Mouse (Mus musculus): ENCODE measurements around the gene Hivep3. TPM values are rescaled to one million over a fixed set of nuclear protein-coding genes. Genes with fewer than 3 reads are reported as not detected.
A peak's percentile ranks its signal among the peaks of the same experiment; 100 is the strongest.

The Hivep3 gene
- polyA plus RNA-seq, 1 experiment from 2014 or later: 3.2 TPM

- Histone ChIP-seq H3K36me3 (no peaks in the 10 kb centered on the region), H3K27ac (no peak overlapping the region), H3K4me1 (no peaks in the 10 kb centered on the region), H3K4me2 (no peak overlapping the region), H3K9ac (no peak overlapping the region), H3K9me3 (no peaks in the 10 kb centered on the region), H3K27me3 (no peaks in the 10 kb centered on the region), H3K4me3 (no peak overlapping the region)
- ATAC-seq (ENCODE audit: insufficient number of reproducible peaks, low FRiP score, low TSS enrichment, low read depth): no peak
- WGBS: 92% methylated on average over 1 of the region's 1 CpGs
Observed at GRCm38 (mm10) chr4:119996377-119996776, 262.8 kb downstream of the Hivep3 start.

- Histone ChIP-seq H3K27me3 (no peaks in the 10 kb centered on the region), H3K4me2 (no peak overlapping the region), H3K36me3 (no peaks in the 10 kb centered on the region), H3K4me3 (no peak overlapping the region), H3K9me3 (no peaks in the 10 kb centered on the region), H3K27ac (no peak overlapping the region), H3K4me1 (no peaks in the 10 kb centered on the region), H3K9ac (no peak overlapping the region)
- ATAC-seq (ENCODE audit: insufficient number of reproducible peaks, low FRiP score, low TSS enrichment, low read depth): no peak
- 80% methylated on average over 7 of the region's 7 CpGs for WGBS
Observed at GRCm38 (mm10) chr4:119997351-119997750, 263.8 kb downstream of the Hivep3 start.

- Histone ChIP-seq H3K27ac (no peak overlapping the region), H3K4me2 (no peak overlapping the region), H3K4me3 (no peak overlapping the region), H3K9me3 (no peaks in the 10 kb centered on the region), H3K27me3 (no peaks in the 10 kb centered on the region), H3K9ac (no peak overlapping the region), H3K4me1 (no peaks in the 10 kb centered on the region), H3K36me3 (no peaks in the 10 kb centered on the region)
- 57% methylated on average over 5 of the region's 5 CpGs for WGBS
- no peak for ATAC-seq (ENCODE audit: insufficient number of reproducible peaks, low FRiP score, low TSS enrichment, low read depth)
Observed at GRCm38 (mm10) chr4:119998911-119999310, 265.3 kb downstream of the Hivep3 start.

- no peaks in the 10 kb centered on the region for H3K9me3 ChIP-seq
- 73% methylated on average over 7 of the region's 7 CpGs for WGBS
Observed at GRCm38 (mm10) chr4:120000881-120001280, 267.3 kb downstream of the Hivep3 start.

GRCm38 (mm10) chr4:120003006-120003405 is 269.4 kb downstream of the Hivep3 start:
- WGBS: 50% methylated on average over 3 of the region's 3 CpGs
- no peaks in the 10 kb centered on the region for H3K36me3 ChIP-seq
- no peaks in the 10 kb centered on the region for H3K4me1 ChIP-seq
- H3K4me3 ChIP-seq: no peak overlapping the region
- no peaks in the 10 kb centered on the region for H3K9me3 ChIP-seq
- H3K27me3 ChIP-seq: no peaks in the 10 kb centered on the region
- no peak overlapping the region for H3K4me2 ChIP-seq
- no peak overlapping the region for H3K27ac ChIP-seq
- 0 out of 2 replicates have a peak, but pooled peaks have one; percentile 22 for ATAC-seq (ENCODE audit: insufficient number of reproducible peaks, low FRiP score, low TSS enrichment, low read depth)
- H3K9ac ChIP-seq: no peak overlapping the region

More at GRCm38 (mm10) chr4:120000881-120001280, 267.3 kb downstream of the Hivep3 start:
- no peak overlapping the region for H3K4me3 ChIP-seq
- no peaks in the 10 kb centered on the region for H3K4me1 ChIP-seq
- H3K4me2 ChIP-seq: no peak overlapping the region
- H3K27ac ChIP-seq: 0 out of 2 replicates have a peak overlapping the region, but pooled peaks have one; percentile 18
- no peak overlapping the region for H3K9ac ChIP-seq
- H3K27me3 ChIP-seq: no peaks in the 10 kb centered on the region
- no peak for ATAC-seq (ENCODE audit: insufficient number of reproducible peaks, low FRiP score, low TSS enrichment, low read depth)
- no peaks in the 10 kb centered on the region for H3K36me3 ChIP-seq

- WGBS: 49% methylated on average over 6 of the region's 6 CpGs
- H3K4me3 ChIP-seq: no peak overlapping the region
- H3K9me3 ChIP-seq: no peaks in the 10 kb centered on the region
- H3K9ac ChIP-seq: no peak overlapping the region
- no peaks in the 10 kb centered on the region for H3K27me3 ChIP-seq
- no peak for ATAC-seq (ENCODE audit: insufficient number of reproducible peaks, low FRiP score, low TSS enrichment, low read depth)
- H3K27ac ChIP-seq: no peak overlapping the region
- no peak overlapping the region for H3K4me2 ChIP-seq
- H3K4me1 ChIP-seq: 0 out of 2 replicates have a peak, but pooled peaks cover 5% of the 10 kb centered on the region
- H3K36me3 ChIP-seq: no peaks in the 10 kb centered on the region
Observed at GRCm38 (mm10) chr4:120006046-120006445, 272.5 kb downstream of the Hivep3 start.

- ATAC-seq (ENCODE audit: insufficient number of reproducible peaks, low FRiP score, low TSS enrichment, low read depth): no peak
- H3K4me3 ChIP-seq: no peak overlapping the region
- no peaks in the 10 kb centered on the region; the same call in 1 of the 2 replicates for H3K27me3 ChIP-seq
- no peaks in the 10 kb centered on the region for H3K36me3 ChIP-seq
- H3K9me3 ChIP-seq: no peaks in the 10 kb centered on the region
- H3K9ac ChIP-seq: no peak overlapping the region
- H3K4me2 ChIP-seq: no peak overlapping the region
- 0 out of 2 replicates have a peak, but pooled peaks cover 7% of the 10 kb centered on the region for H3K4me1 ChIP-seq
- 60% methylated on average over 3 of the region's 3 CpGs for whole genome bisulfite sequencing
- no peak overlapping the region for H3K27ac ChIP-seq
Observed at GRCm38 (mm10) chr4:120007889-120008288, 274.3 kb downstream of the Hivep3 start.

GRCm38 (mm10) chr4:120009151-120009550 is 275.6 kb downstream of the Hivep3 start:
- 63% methylated on average over 2 of the region's 2 CpGs for whole genome bisulfite sequencing
- Histone ChIP-seq H3K9me3 (no peaks in the 10 kb centered on the region), H3K27me3 (no peaks in the 10 kb centered on the region; the same call in 1 of the 2 replicates), H3K4me1 (0 out of 2 replicates have a peak, but pooled peaks cover 9% of the 10 kb centered on the region), H3K36me3 (no peaks in the 10 kb centered on the region), H3K27ac (no peak overlapping the region), H3K4me2 (no peak overlapping the region), H3K9ac (no peak overlapping the region), H3K4me3 (no peak overlapping the region)
- no peak for ATAC-seq (ENCODE audit: insufficient number of reproducible peaks, low FRiP score, low TSS enrichment, low read depth)

GRCm38 (mm10) chr4:120011788-120012187 is 278.2 kb downstream of the Hivep3 start:
- Histone ChIP-seq H3K9me3 (no peaks in the 10 kb centered on the region), H3K27ac (no peak overlapping the region), H3K4me2 (no peak overlapping the region), H3K27me3 (no peaks in the 10 kb centered on the region; the same call in 1 of the 2 replicates), H3K4me1 (0 out of 2 replicates have a peak, but pooled peaks cover 9% of the 10 kb centered on the region), H3K36me3 (no peaks in the 10 kb centered on the region), H3K9ac (no peak overlapping the region), H3K4me3 (no peak overlapping the region)
- ATAC-seq (ENCODE audit: insufficient number of reproducible peaks, low FRiP score, low TSS enrichment, low read depth): no peak
- 66% methylated on average over 10 of the region's 10 CpGs for WGBS

- H3K9me3 ChIP-seq: no peaks in the 10 kb centered on the region
- WGBS: 82% methylated on average over 1 of the region's 1 CpGs
- no peak overlapping the region for H3K27ac ChIP-seq
- peaks cover 13% of the 10 kb centered on the region; the same call in 1 of the 2 replicates for H3K4me1 ChIP-seq
- H3K9ac ChIP-seq: no peak overlapping the region
- H3K27me3 ChIP-seq: no peaks in the 10 kb centered on the region; the same call in 1 of the 2 replicates
- H3K36me3 ChIP-seq: no peaks in the 10 kb centered on the region
- no peak for ATAC-seq (ENCODE audit: insufficient number of reproducible peaks, low FRiP score, low TSS enrichment, low read depth)
- no peak overlapping the region for H3K4me3 ChIP-seq
- H3K4me2 ChIP-seq: no peak overlapping the region
Observed at GRCm38 (mm10) chr4:120012891-120013290, 279.3 kb downstream of the Hivep3 start.

- no peak for ATAC-seq (ENCODE audit: insufficient number of reproducible peaks, low FRiP score, low TSS enrichment, low read depth)
- no peak overlapping the region for H3K27ac ChIP-seq
- no peak overlapping the region for H3K4me2 ChIP-seq
- H3K27me3 ChIP-seq: no peaks in the 10 kb centered on the region
- 76% methylated on average over 5 of the region's 5 CpGs for WGBS
- H3K4me3 ChIP-seq: no peak overlapping the region
- H3K9me3 ChIP-seq: no peaks in the 10 kb centered on the region
- H3K9ac ChIP-seq: no peak overlapping the region
- peaks cover 4% of the 10 kb centered on the region; the same call in 1 of the 2 replicates for H3K4me1 ChIP-seq
- no peaks in the 10 kb centered on the region for H3K36me3 ChIP-seq
Observed at GRCm38 (mm10) chr4:120018426-120018825, 284.8 kb downstream of the Hivep3 start.

GRCm38 (mm10) chr4:120022392-120022791 is 288.8 kb downstream of the Hivep3 start:
- Histone ChIP-seq H3K36me3 (no peaks in the 10 kb centered on the region), H3K27me3 (no peaks in the 10 kb centered on the region), H3K9ac (no peak overlapping the region), H3K4me2 (no peak overlapping the region), H3K9me3 (no peaks in the 10 kb centered on the region), H3K4me1 (peaks cover 2% of the 10 kb centered on the region; the same call in 1 of the 2 replicates), H3K4me3 (no peak overlapping the region), H3K27ac (no peak overlapping the region)
- WGBS: 66% methylated on average over 3 of the region's 3 CpGs
- no peak for ATAC-seq (ENCODE audit: insufficient number of reproducible peaks, low FRiP score, low TSS enrichment, low read depth)
